Mouse (Mus musculus) NIH3T3 (cell line): ENCODE measurements around the gene Esp8.
"Not testable (repeated sequence)": the region's sequence is repeated elsewhere in the genome, so short reads cannot be mapped to it uniquely, and the experiment has no call there.

ENCODE experiments used
- DNase-seq: peaks from one replicate; pipeline ENCODE4 v3.0.0-alpha.2; 2012; ENCODE audit warnings: low read depth

The Esp8 gene

DNA sequence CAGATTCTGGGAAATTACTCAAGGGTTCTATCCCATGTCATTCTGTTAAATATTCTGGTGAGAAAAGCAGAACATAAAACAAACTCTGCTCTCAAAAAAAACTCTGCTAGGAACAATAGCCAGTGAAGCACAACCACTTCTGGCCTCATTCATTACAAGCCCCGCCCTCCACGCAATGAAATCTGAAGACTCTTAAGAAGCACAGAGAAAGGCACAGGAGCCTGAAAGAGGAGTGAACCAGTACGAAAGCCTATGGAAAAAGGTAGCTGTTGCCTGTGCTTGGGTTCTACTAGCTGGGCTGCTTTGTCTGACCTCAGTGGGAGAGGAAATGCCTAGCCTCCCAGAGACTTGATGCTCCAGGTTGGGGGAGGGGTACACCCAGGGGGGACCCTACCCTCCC is at the start of gene Esp8:
TSS of gene Esp8 (plus strand) at position 205 of the 400 bp plus-strand sequence.
- DNase-seq = no peak

DNA sequence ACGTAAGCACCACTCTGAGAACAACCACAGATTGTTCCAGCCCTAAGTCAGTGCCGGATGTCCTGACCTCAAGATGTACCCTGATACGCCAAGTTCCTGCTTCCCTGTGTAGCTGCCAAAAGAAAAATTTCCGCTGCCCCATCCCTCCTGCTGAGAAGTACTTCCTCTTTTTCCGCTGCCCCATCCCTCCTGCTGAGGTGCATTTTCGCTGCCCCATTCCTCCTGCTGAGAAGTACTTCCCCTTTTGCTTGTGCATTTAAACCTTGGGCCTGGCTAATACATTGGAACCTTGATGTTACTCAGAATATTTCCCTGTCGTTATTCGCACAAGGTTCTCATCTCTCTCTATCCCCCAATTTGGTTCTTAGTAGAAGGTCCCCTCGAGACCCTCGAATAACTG is 36.3 kb upstream of the Esp8 start:
- DNase-seq = not testable (repeated sequence)

DNA sequence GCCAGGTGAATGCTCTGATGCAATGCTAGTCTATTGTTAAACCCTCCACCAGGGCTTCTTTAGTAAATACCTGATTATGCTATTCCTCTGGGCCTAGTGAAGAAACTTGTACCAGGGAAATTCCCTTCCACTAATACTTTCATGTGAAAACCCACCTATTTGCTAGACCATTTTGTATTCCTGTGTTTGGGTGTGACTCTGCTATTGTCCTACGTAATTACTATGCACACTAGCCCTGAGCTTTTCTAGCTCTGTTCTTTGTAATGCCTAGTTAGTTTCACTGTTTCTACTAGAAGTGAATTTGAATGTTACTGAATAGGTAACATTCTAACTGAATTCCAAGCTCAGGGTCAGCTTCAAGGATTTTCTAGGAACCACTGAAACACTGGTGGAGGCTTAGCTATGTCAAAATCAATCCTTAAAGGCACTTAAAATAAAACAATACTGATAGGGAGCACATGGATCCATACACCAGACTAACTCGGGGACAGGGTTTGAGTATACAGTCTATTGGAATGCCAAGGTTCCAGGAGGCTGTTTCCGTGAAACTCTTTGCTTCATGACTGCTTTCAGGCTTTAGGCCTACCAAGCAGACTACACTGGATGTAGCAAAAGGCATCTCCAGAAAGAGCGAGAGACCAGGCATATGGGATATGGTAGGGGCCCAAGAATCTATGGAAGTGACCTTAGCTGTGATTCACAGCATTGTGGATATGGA is 24.2 kb upstream of the Esp8 start:
- DNase-seq = not testable (repeated sequence)

DNA sequence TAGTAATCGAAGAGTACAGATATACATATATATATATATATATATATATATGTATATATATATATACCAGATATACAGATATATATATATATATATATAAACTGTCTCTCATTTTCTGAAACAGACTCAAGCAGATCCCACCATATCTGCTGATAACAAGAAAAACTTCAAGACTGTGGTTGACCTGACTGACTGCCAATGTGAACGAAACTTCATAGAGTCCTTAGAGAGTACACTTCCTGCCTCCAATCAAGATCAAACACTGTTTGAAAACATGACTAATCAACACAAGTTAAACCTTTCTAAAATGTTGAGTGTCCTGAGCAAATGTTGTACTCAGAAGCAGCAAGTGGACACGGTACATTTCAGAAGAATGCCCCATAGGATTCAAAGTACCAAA is 10.0 kb downstream of the Esp8 start:
- no peak for DNase-seq

DNA sequence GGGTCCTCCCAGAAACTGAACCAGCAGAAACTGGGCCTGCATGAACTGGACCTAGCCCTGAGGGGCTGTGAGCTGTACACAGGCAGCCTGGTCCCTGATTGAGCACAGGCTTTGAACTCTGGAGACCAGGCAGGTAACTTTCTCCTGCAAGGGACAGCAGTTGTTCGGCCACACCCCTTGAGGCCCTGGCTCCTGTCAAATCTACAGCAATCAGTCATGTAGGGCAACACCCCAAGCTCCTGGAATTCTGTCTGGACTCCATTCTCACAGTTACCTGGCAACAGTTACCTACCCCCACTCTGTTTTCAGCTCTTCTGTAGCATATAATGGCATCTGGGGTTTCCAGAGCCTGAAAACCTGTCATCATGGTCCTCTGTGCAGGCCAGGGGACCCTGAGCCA is 11.3 kb downstream of the Esp8 start:
- DNase-seq = no peak

DNA sequence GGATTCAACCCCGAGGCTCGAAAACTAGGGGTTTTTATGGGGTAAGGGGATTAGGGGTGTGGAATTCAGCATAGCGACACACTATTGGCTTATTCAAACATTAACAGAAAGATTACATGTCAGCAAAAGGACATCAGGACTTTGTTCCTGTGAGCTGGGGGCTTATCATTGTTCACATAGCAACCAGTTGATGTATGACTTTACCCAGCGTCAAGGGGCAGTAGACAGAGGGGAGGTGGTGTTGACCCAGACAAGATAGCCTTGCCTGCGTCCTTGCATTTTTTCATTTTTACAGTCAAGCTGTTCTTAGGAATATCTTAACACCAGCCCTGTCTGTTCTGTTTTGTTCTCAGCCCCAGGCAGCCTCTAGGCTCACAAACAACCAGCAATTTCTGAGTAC is 27.2 kb downstream of the Esp8 start:
- not testable (repeated sequence) for DNase-seq

DNA sequence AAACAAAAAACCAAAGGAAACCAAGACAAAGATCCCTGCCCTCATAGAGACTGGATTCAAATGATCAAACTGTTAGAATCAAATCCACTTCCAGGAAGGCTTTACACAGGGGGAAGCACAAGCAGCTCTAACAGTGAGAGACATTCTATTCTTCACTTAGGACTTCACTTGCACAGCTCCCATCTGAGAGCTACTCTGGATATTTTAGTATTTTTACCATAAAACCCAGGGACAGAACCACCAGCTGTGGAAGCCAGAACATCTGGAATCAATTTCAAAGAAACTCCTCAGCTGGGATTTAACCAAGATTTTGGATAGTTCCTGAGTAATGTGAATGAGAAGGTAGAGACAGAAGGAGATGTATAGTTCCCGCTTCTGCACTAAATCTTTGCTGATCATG is 33.6 kb downstream of the Esp8 start:
- no peak for DNase-seq

DNA sequence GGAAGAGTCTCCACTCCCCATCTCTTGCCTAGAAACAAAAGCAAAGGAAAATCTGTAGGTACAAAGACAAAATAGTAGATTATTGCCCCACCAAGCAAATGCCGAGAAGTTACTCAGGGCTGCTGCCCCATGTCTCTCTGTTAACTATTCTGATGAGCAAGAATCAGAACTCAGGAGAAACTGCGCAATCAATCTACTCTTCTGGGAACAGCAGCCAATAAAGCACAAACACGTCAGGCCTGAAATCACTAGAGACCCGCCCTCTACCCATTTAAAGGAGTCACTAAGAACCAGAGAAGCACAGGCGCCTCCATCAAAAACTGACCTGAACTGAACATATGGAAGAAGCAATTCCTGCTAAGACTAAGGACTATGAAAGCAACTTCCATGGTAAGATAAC is 41.4 kb downstream of the Esp8 start, which contains the start of gene Esp6:
TSS of gene Esp6 (plus strand) at position 301 of the 400 bp plus-strand sequence.
- no peak for DNase-seq
